Mouse (Mus musculus): ENCODE measurements around the gene Ccdc40. TPM values are rescaled to one million over a fixed set of nuclear protein-coding genes. Genes with fewer than 3 reads are reported as not detected.

The Ccdc40 gene
- polyA plus RNA-seq, 1 experiment from 2014 or later: 6.1 TPM

DNA sequence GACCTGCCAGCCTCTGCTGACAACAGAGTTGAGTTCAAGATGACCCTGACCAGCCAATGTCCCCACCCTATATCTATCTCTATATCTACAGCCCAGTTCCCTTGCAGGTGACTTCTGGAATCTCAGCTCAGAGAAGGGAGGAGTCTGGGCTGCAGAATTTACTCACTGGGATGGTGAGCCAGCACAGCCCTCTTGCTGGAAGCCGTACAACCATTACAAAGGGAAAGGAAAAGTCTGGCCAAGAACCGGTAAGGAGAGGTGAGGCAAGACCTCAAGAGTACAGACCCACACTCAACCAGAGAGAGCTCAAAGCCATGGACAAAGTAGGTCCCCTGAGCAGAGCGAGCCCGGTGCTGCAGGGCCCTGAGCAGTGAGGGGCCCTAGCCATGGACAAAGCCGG lies 36.2 kb upstream of the Ccdc40 start:
- Histone ChIP-seq H3K4me1 (ENCODE audit: insufficient read depth, low read depth, low read length) (peaks cover 6% of the 10 kb centered on the region; the same call in 1 of the 2 replicates), H3K9me3 (ENCODE audit: low read length) (no peaks in the 10 kb centered on the region), H3K27ac (ENCODE audit: low read length) (no peak overlapping the region), H3K9ac (replicated peaks; ENCODE audit: low read depth) (no peak overlapping the region), H3K27me3 (replicated peaks; ENCODE audit: insufficient read depth, low read length) (no peaks in the 10 kb centered on the region), H3K4me2 (replicated peaks; ENCODE audit: low read depth, low read length) (no peak overlapping the region), H3K4me3 (ENCODE audit: low read depth, low read length) (no peak overlapping the region), H3K36me3 (ENCODE audit: insufficient read depth, low read length) (no peaks in the 10 kb centered on the region)
- DNase-seq (ENCODE audit: low spot score) (peak; percentile 40), ATAC-seq (no peak)
- WGBS: 73% methylated on average over 5 of the region's 5 CpGs
- TF ChIP-seq CTCF (IDR thresholded peaks at IDR 0.05) (no peak), EP300 (IDR thresholded peaks at IDR 0.05) (no peak)

DNA sequence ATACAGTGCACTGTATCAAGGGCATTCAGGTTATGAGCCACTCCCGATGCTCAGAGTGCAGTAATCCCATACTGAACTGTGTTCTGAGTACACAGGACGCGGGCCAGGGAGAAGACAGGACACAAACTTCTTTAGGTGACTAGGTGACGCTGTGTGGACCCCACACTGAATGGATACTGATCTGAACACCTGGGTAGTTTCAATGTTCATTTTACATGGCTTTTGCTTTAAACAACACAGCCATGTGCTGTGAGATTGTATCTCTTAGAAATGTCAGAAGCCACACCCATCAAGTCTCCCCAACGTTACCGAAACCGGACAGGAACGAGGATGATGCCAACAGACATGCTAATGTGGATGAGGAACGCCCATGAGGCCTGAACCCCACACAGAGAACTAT lies 35.8 kb upstream of the Ccdc40 start:
- H3K4me3 ChIP-seq (ENCODE audit: low read depth, low read length): no peak overlapping the region
- H3K27ac ChIP-seq (ENCODE audit: low read length): no peak overlapping the region
- no peak overlapping the region for H3K4me2 ChIP-seq (replicated peaks; ENCODE audit: low read depth, low read length)
- TF ChIP-seq EP300 (IDR thresholded peaks at IDR 0.05) (no peak), CTCF (IDR thresholded peaks at IDR 0.05) (no peak)
- peaks cover 5% of the 10 kb centered on the region; the same call in 1 of the 2 replicates for H3K4me1 ChIP-seq (ENCODE audit: insufficient read depth, low read depth, low read length)
- no peaks in the 10 kb centered on the region for H3K36me3 ChIP-seq (ENCODE audit: insufficient read depth, low read length)
- H3K27me3 ChIP-seq (replicated peaks; ENCODE audit: insufficient read depth, low read length): no peaks in the 10 kb centered on the region
- DNase-seq (ENCODE audit: low spot score) (no peak), ATAC-seq (no peak)
- 78% methylated on average over 9 of the region's 9 CpGs for WGBS
- no peaks in the 10 kb centered on the region for H3K9me3 ChIP-seq (ENCODE audit: low read length)
- no peak overlapping the region for H3K9ac ChIP-seq (replicated peaks; ENCODE audit: low read depth)

DNA sequence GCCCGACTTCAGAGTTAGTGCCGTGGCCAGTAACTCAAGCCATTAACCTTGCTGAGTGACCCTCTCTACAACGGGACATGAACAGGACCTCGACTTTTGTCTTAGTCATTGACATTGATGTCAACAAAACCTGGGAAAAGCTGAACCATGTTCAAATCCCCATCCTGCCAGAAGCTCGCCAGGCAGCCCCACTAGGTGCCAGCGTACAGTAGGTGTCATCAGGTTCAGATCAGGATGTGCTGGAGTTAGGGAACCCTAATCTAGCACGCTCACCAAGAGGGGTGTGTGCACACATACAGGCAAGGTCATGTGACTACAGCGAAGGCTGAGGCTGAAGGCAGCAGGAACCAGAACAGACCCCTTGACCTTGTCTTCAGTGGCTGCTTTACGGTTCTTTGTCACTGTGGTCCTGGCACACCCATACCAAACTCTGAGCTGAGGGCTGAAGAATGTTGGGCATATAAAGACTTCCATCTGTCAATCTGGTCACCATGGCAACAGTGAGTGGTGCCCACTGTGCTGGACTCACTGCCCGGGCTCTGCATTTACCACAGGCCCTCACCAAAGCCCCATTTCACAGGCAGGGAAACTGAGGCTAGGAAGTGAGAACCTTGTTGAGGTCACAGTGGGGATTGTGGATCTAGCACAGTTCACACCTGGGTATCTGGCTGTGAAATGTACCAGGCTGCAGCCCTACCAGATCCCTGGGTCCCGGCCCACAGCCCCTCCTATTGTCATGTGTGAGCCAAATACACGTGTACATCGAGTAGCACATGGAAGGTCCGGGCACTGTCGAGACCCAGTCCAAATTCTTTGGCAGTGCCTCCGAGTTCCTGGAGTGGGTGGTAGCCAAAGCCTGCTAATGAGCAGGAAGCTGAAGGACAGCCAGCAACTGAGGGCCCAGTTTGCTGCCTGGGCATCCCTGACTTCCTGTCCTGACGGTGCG lies 30.5 kb upstream of the Ccdc40 start:
- no peaks in the 10 kb centered on the region for H3K36me3 ChIP-seq (ENCODE audit: insufficient read depth, low read length)
- no peaks in the 10 kb centered on the region for H3K9me3 ChIP-seq (ENCODE audit: low read length)
- H3K27ac ChIP-seq (ENCODE audit: low read length): no peak overlapping the region
- no peaks in the 10 kb centered on the region for H3K27me3 ChIP-seq (replicated peaks; ENCODE audit: insufficient read depth, low read length)
- H3K4me1 ChIP-seq (ENCODE audit: insufficient read depth, low read depth, low read length): no peaks in the 10 kb centered on the region
- TF ChIP-seq CTCF (IDR thresholded peaks at IDR 0.05) (no peak), EP300 (IDR thresholded peaks at IDR 0.05) (no peak)
- ATAC-seq (no peak), DNase-seq (ENCODE audit: low spot score) (no peak)
- H3K4me3 ChIP-seq (ENCODE audit: low read depth, low read length): no peak overlapping the region
- 68% methylated on average over 18 of the region's 18 CpGs for WGBS
- H3K9ac ChIP-seq (replicated peaks; ENCODE audit: low read depth): no peak overlapping the region
- H3K4me2 ChIP-seq (replicated peaks; ENCODE audit: low read depth, low read length): no peak overlapping the region

DNA sequence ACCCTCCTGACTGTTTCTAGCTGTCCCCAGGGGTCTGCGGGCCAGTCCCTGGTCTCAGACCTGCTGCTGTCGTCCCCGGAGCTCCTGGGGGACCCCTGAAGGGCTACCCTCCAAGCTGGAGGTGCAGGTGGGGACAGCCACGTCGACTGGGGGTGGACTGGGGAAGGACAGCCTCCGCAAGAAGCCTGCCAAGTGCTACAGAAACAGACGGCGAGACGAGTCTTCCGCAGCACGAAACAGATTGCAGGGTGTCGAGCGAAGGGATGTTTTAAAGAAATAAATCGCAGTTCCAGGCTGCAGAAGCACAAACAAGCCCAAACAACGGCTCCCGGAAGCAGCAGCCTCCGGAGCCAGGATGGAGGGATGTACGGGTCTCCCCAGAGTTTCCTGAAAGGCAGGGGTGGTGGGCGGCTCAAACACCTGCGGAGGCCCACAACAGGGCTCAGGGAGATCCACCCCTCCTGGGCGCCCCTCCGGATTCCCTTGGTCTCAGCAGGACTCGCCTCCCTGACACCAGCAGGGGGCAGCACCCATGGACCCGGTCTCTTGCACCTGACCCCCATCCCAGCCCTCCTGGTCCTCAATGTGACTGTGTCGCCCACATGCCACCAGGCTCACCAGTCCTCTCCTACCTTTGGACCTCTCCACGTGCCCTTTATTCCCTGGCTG lies 29.7 kb upstream of the Ccdc40 start:
- TF ChIP-seq CTCF (IDR thresholded peaks at IDR 0.05): peak; percentile 61
- no peak for TF ChIP-seq EP300 (IDR thresholded peaks at IDR 0.05)
- WGBS: 55% methylated on average over 26 of the region's 26 CpGs
- no peak for ATAC-seq
- Histone ChIP-seq H3K27me3 (replicated peaks; ENCODE audit: insufficient read depth, low read length) (no peaks in the 10 kb centered on the region), H3K27ac (ENCODE audit: low read length) (no peak overlapping the region), H3K4me1 (ENCODE audit: insufficient read depth, low read depth, low read length) (no peaks in the 10 kb centered on the region), H3K36me3 (ENCODE audit: insufficient read depth, low read length) (no peaks in the 10 kb centered on the region), H3K4me3 (ENCODE audit: low read depth, low read length) (no peak overlapping the region), H3K9ac (replicated peaks; ENCODE audit: low read depth) (no peak overlapping the region), H3K4me2 (replicated peaks; ENCODE audit: low read depth, low read length) (no peak overlapping the region), H3K9me3 (ENCODE audit: low read length) (no peaks in the 10 kb centered on the region)
- DNase-seq (ENCODE audit: low spot score): no peak

DNA sequence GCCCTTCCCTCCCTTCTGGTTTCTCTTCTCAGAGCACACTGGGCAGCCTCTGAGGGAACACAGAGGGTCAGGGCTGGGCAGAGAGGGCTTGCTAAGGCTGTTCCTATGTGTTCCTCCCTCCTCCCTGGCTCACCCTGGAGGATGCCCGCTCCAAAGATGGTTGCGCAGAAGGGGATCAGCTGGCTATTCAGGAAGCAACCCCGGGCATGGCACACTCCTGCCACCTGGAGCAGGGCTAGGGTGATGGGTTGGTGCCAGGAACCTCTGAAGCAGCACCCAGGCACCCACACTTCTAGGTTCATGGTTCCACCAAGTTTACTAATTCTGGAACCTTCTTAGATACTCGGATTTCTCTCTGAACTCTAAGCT lies 29.2 kb upstream of the Ccdc40 start:
- no peak overlapping the region for H3K9ac ChIP-seq (replicated peaks; ENCODE audit: low read depth)
- DNase-seq (ENCODE audit: low spot score) (no peak), ATAC-seq (no peak)
- no peaks in the 10 kb centered on the region for H3K4me1 ChIP-seq (ENCODE audit: insufficient read depth, low read depth, low read length)
- no peaks in the 10 kb centered on the region for H3K9me3 ChIP-seq (ENCODE audit: low read length)
- H3K4me3 ChIP-seq (ENCODE audit: low read depth, low read length): no peak overlapping the region
- no peaks in the 10 kb centered on the region for H3K27me3 ChIP-seq (replicated peaks; ENCODE audit: insufficient read depth, low read length)
- TF ChIP-seq EP300 (IDR thresholded peaks at IDR 0.05): no peak
- TF ChIP-seq CTCF (IDR thresholded peaks at IDR 0.05): no peak
- 79% methylated on average over 4 of the region's 4 CpGs for WGBS
- no peak overlapping the region for H3K4me2 ChIP-seq (replicated peaks; ENCODE audit: low read depth, low read length)
- no peaks in the 10 kb centered on the region for H3K36me3 ChIP-seq (ENCODE audit: insufficient read depth, low read length)
- H3K27ac ChIP-seq (ENCODE audit: low read length): no peak overlapping the region

DNA sequence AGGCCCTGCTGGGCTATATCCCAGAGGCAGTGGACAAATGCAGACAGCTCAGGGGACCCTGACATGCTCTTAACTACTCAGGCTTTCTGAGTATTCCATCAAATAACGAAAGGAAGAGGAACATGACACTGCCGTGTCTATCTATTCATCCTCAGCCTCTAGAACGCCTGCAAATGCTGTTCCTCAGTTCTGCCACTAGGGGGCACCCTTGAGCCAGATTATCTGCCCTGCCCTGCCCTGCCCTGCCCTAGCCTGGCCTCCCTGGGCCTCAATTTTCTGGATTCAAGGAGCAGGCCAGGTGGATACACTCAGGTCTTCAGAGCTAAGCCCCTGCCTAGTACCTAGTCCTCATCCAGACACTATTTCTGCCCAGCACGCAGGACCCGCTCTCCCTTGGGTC lies 24.9 kb upstream of the Ccdc40 start:
- ATAC-seq: peak; percentile 41
- peaks cover 15% of the 10 kb centered on the region for H3K36me3 ChIP-seq (ENCODE audit: insufficient read depth, low read length)
- no peaks in the 10 kb centered on the region for H3K9me3 ChIP-seq (ENCODE audit: low read length)
- no peak overlapping the region for H3K27ac ChIP-seq (ENCODE audit: low read length)
- no peaks in the 10 kb centered on the region for H3K27me3 ChIP-seq (replicated peaks; ENCODE audit: insufficient read depth, low read length)
- H3K9ac ChIP-seq (replicated peaks; ENCODE audit: low read depth): no peak overlapping the region
- TF ChIP-seq EP300 (IDR thresholded peaks at IDR 0.05) (no peak), CTCF (IDR thresholded peaks at IDR 0.05) (peak; percentile 93)
- no peak overlapping the region for H3K4me2 ChIP-seq (replicated peaks; ENCODE audit: low read depth, low read length)
- H3K4me3 ChIP-seq (ENCODE audit: low read depth, low read length): no peak overlapping the region
- H3K4me1 ChIP-seq (ENCODE audit: insufficient read depth, low read depth, low read length): no peaks in the 10 kb centered on the region
- DNase-seq (ENCODE audit: low spot score): peak; percentile 45
- 35% methylated on average over 5 of the region's 5 CpGs for WGBS
